Mouse (Mus musculus): Measurements from ENCODE around the gene Galnt16.

Gene Galnt16

GRCm38 (mm10) chr12:80668391-80668790 lies 150.3 kb downstream of the Galnt16 start:
- DNase-seq (ENCODE audit: low spot score): no peak

GRCm38 (mm10) chr12:80673170-80673569 lies 155.1 kb downstream of the Galnt16 start:
- peak; percentile 65 for DNase-seq (ENCODE audit: low spot score)

Data from testis, postnatal 10 days (tissue).